Mouse (Mus musculus): ENCODE results near the gene Gm5416.
"Not testable (repeated sequence)": the region's sequence is repeated elsewhere in the genome, so short reads cannot be mapped to it uniquely, and the experiment has no call there.

Gm5416 gene

GRCm38 (mm10) chr16:36209967-36210453, at the start of gene Gm5416:
TSS of gene Gm5416 (plus strand) at chr16:36210403.
- no peak for DNase-seq

- DNase-seq, result not testable (repeated sequence)
These were observed 42.4 kb upstream of the Gm5416 start for GRCm38 (mm10) chr16:36167841-36168240.

GRCm38 (mm10) chr16:36176108-36176507, 34.1 kb upstream of the Gm5416 start:
- DNase-seq, result no peak

GRCm38 (mm10) chr16:36179910-36180309, 30.3 kb upstream of the Gm5416 start:
- DNase-seq, result no peak

GRCm38 (mm10) chr16:36183912-36184311, 26.3 kb upstream of the Gm5416 start, which contains the start of gene Gm5483:
TSS of gene Gm5483 (plus strand) at chr16:36184212.
- not testable (repeated sequence) for DNase-seq

GRCm38 (mm10) chr16:36199226-36199625, 11.0 kb upstream of the Gm5416 start:
- DNase-seq, result no peak

GRCm38 (mm10) chr16:36203846-36204245, 6.4 kb upstream of the Gm5416 start:
- DNase-seq, result no peak

GRCm38 (mm10) chr16:36205684-36206083, 4.5 kb upstream of the Gm5416 start:
- DNase-seq, result not testable (repeated sequence)

GRCm38 (mm10) chr16:36221168-36221567, 11.0 kb downstream of the Gm5416 start, which contains the start of gene 2010005H15Rik:
TSS of gene 2010005H15Rik (plus strand) at chr16:36221468.
- not testable (repeated sequence) for DNase-seq

GRCm38 (mm10) chr16:36260585-36260984, 50.4 kb downstream of the Gm5416 start:
- DNase-seq, result not testable (repeated sequence)

Measured in thymus, postnatal 25 days (tissue).